Mouse (Mus musculus): Measurements from ENCODE around the gene Ccdc34.

DNA sequence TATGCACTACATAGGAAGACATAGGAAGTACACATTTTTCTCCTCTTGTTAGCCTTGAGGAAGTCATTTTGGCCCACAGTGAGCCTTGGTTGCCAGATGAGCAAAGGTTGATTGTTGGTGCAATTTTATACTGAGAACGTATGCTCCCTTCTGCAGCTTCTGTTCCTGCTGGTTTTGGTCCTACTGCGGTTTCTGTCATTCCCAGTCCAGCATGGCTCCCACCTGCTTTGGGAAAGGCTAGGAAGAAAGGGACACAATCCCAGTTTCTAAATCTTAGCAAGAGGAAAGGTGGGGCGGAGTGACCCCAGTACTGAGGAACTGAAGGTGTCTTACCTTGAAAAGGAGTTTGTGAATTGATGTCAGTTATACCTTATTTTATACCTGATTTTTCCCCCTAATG, 48.2 kb upstream of the Ccdc34 start:
- TF ChIP-seq CTCF (conservative IDR thresholded peaks at IDR 0.05; ENCODE audit: low read length) (no peak), NANOG (IDR thresholded peaks at IDR 0.05; ENCODE audit: borderline replicate concordance, low read length) (no peak)

Measured in E14TG2a.4 (cell line).